Mouse (Mus musculus): ENCODE measurements around the gene Cxcr6. TPM values are rescaled to one million over a fixed set of nuclear protein-coding genes. Genes with fewer than 3 reads are reported as not detected.

Cxcr6 gene
- polyA plus RNA-seq, 1 experiment from 2014 or later = 0.09 TPM

DNA sequence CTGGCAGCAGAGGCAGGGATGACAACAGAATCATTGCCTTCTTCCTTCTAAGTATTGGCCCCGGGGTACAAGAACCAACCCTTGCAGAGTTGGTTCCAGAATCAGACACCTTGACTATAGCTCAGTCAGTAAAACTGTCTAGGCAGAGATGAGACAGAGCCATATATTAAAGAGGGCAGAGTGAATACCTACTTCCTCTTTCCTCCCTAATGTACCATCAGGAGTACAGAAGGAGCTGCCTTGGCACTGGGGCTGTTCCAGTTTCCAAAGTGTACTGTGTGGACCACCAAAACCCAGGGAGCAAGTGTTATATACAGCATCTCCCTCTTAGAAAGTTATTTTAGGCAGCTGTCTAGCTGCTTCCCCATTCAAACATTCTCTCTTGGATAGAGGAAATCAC, 4.7 kb upstream of the Cxcr6 start:
- Histone ChIP-seq H3K9me3 (no peaks in the 10 kb centered on the region), H3K4me1 (no peaks in the 10 kb centered on the region), H3K27me3 (ENCODE audit: insufficient read depth, poor library complexity, severe bottlenecking) (no peaks in the 10 kb centered on the region), H3K36me3 (peaks cover 50% of the 10 kb centered on the region), H3K27ac (no peak overlapping the region), H3K4me3 (no peak overlapping the region)
- DNase-seq (ENCODE audit: low spot score) = no peak
- WGBS = 100% methylated on average over 1 of the region's 1 CpGs

DNA sequence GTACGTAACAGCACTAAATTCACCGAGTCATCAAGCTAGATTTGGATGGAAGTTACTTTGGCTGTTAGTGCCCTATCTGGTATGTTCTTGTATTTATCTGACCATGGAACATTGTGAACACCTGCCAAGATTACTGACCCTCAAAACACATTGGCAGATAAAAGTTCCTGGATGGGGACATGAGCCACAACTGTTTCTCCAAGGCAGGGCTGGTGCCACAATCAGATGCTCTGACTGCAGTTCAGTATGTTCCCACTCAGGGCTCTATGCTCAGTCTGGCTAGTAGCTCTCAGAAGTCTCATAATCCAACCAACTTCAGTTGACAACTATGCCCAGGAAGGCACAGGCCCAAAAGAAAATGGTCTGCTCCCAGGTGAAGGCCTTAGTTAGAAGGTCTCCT, 3.9 kb upstream of the Cxcr6 start:
- WGBS = 94% methylated on average over 2 of the region's 2 CpGs
- H3K4me1 ChIP-seq = no peaks in the 10 kb centered on the region
- peaks cover 41% of the 10 kb centered on the region for H3K36me3 ChIP-seq
- no peak for DNase-seq (ENCODE audit: low spot score)
- H3K4me3 ChIP-seq = no peak overlapping the region
- H3K27me3 ChIP-seq (ENCODE audit: insufficient read depth, poor library complexity, severe bottlenecking) = no peaks in the 10 kb centered on the region
- no peak overlapping the region for H3K27ac ChIP-seq
- H3K9me3 ChIP-seq = no peaks in the 10 kb centered on the region

- no peak for DNase-seq (ENCODE audit: low spot score)
- no peaks in the 10 kb centered on the region for H3K4me1 ChIP-seq
- H3K27ac ChIP-seq = no peak overlapping the region
- H3K9me3 ChIP-seq = no peaks in the 10 kb centered on the region
- peaks cover 37% of the 10 kb centered on the region for H3K36me3 ChIP-seq
- H3K27me3 ChIP-seq (ENCODE audit: insufficient read depth, poor library complexity, severe bottlenecking) = no peaks in the 10 kb centered on the region
- no peak overlapping the region for H3K4me3 ChIP-seq
These were observed 3.4 kb upstream of the Cxcr6 start for GRCm38 (mm10) chr9:123802896-123803295.

DNA sequence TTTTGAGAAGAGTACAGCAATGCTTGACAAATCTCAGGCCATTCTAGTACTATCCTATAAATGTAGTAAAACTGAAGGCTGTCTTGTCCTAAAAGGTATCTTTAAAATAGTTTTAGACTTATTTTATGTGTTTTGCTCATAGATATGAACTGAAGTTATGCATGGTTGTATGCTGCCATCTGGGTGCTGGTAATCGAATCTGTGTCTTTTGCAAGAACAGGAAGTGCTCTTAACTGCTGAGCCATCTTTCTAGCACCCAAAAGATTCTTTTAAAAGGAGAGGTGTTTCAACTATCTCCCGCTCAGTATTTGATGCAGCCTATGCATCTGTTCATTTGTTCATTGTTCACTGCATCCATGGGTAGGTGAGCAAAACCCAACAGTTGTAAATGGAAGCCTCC, 1.0 kb upstream of the Cxcr6 start:
- Histone ChIP-seq H3K4me3 (no peak overlapping the region), H3K27ac (no peak overlapping the region), H3K27me3 (ENCODE audit: insufficient read depth, poor library complexity, severe bottlenecking) (no peaks in the 10 kb centered on the region), H3K9me3 (no peaks in the 10 kb centered on the region), H3K36me3 (peaks cover 33% of the 10 kb centered on the region), H3K4me1 (no peaks in the 10 kb centered on the region)
- no peak for DNase-seq (ENCODE audit: low spot score)
- WGBS = 90% methylated on average over 2 of the region's 2 CpGs

DNA sequence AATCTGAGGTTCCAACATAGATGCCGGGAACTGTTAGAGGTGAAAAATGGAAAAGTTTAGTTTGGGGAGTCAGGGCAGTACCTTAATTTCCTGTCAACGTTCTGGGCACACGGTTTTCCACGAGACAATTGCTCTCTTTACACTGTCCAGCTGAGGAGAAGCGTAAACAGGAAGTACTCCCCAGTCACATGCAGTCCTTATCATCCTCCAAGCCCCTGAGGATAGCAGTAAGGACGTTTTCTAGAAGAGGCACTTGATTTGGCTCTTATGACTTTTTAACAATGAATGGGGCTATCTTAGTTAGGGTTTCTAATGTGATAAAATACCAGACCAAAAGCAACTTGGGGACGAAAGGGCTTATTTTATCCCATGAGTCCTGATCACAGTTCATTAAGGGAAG, 2.3 kb downstream of the Cxcr6 start:
- WGBS = 47% methylated on average over 7 of the region's 7 CpGs
- peaks cover 30% of the 10 kb centered on the region for H3K36me3 ChIP-seq
- DNase-seq (ENCODE audit: low spot score) = no peak
- no peaks in the 10 kb centered on the region for H3K4me1 ChIP-seq
- H3K27me3 ChIP-seq (ENCODE audit: insufficient read depth, poor library complexity, severe bottlenecking) = no peaks in the 10 kb centered on the region
- H3K27ac ChIP-seq = no peak overlapping the region
- no peaks in the 10 kb centered on the region for H3K9me3 ChIP-seq
- no peak overlapping the region for H3K4me3 ChIP-seq

DNA sequence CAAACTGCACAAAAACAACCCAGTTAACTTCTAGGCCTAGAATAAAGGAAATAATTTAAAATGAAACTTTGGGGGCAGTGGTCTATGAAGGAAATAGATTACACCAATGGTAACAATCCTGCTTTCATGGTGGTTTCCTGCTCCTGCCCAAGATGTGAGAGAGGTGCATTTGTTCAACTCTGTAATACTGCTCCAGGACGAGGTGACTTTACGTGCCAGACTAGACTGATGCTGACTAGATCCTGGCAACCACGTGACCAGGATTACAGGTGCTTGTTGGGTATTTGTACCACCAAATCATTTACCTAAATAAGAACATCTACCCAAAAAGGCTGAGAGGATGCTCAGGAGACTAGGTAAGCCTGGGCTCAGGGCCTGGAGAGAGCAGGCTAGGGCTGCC, 5.6 kb downstream of the Cxcr6 start:
- no peak overlapping the region for H3K27ac ChIP-seq
- H3K9me3 ChIP-seq = no peaks in the 10 kb centered on the region
- no peaks in the 10 kb centered on the region for H3K27me3 ChIP-seq (ENCODE audit: insufficient read depth, poor library complexity, severe bottlenecking)
- peaks cover 47% of the 10 kb centered on the region for H3K36me3 ChIP-seq
- 89% methylated on average over 3 of the region's 3 CpGs for WGBS
- H3K4me1 ChIP-seq = no peaks in the 10 kb centered on the region
- no peak overlapping the region for H3K4me3 ChIP-seq
- DNase-seq (ENCODE audit: low spot score) = no peak

- H3K36me3 ChIP-seq = peaks cover 70% of the 10 kb centered on the region
- H3K4me1 ChIP-seq = no peaks in the 10 kb centered on the region
- H3K9me3 ChIP-seq = no peaks in the 10 kb centered on the region
- H3K4me3 ChIP-seq = no peak overlapping the region
- H3K27me3 ChIP-seq (ENCODE audit: insufficient read depth, poor library complexity, severe bottlenecking) = no peaks in the 10 kb centered on the region
- WGBS = 63% methylated on average over 2 of the region's 2 CpGs
- no peak overlapping the region for H3K27ac ChIP-seq
- no peak for DNase-seq (ENCODE audit: low spot score)
These were observed 8.1 kb downstream of the Cxcr6 start for GRCm38 (mm10) chr9:123814326-123814725.

GRCm38 (mm10) chr9:123814821-123815220, 8.5 kb downstream of the Cxcr6 start:
- no peaks in the 10 kb centered on the region for H3K27me3 ChIP-seq (ENCODE audit: insufficient read depth, poor library complexity, severe bottlenecking)
- no peak overlapping the region for H3K4me3 ChIP-seq
- H3K27ac ChIP-seq = no peak overlapping the region
- H3K36me3 ChIP-seq = peaks cover 75% of the 10 kb centered on the region
- WGBS = 68% methylated on average over 4 of the region's 4 CpGs
- H3K9me3 ChIP-seq = no peaks in the 10 kb centered on the region
- no peaks in the 10 kb centered on the region for H3K4me1 ChIP-seq
- no peak for DNase-seq (ENCODE audit: low spot score)

- Histone ChIP-seq H3K36me3 (peaks cover 73% of the 10 kb centered on the region), H3K27me3 (ENCODE audit: insufficient read depth, poor library complexity, severe bottlenecking) (no peaks in the 10 kb centered on the region), H3K9me3 (no peaks in the 10 kb centered on the region), H3K4me3 (no peak overlapping the region), H3K27ac (no peak overlapping the region), H3K4me1 (no peaks in the 10 kb centered on the region)
- no peak for DNase-seq (ENCODE audit: low spot score)
- WGBS = 79% methylated on average over 3 of the region's 3 CpGs
These were observed 9.2 kb downstream of the Cxcr6 start for GRCm38 (mm10) chr9:123815444-123815843.

GRCm38 (mm10) chr9:123815996-123816395, 9.7 kb downstream of the Cxcr6 start:
- Histone ChIP-seq H3K27me3 (ENCODE audit: insufficient read depth, poor library complexity, severe bottlenecking) (no peaks in the 10 kb centered on the region), H3K9me3 (no peaks in the 10 kb centered on the region), H3K36me3 (peaks cover 73% of the 10 kb centered on the region), H3K27ac (no peak overlapping the region), H3K4me1 (no peaks in the 10 kb centered on the region), H3K4me3 (no peak overlapping the region)
- WGBS = 79% methylated on average over 1 of the region's 1 CpGs
- DNase-seq (ENCODE audit: low spot score) = no peak

GRCm38 (mm10) chr9:123818601-123819000, 12.3 kb downstream of the Cxcr6 start:
- Histone ChIP-seq H3K36me3 (peaks cover 87% of the 10 kb centered on the region), H3K27me3 (ENCODE audit: insufficient read depth, poor library complexity, severe bottlenecking) (no peaks in the 10 kb centered on the region), H3K4me3 (no peak overlapping the region), H3K27ac (no peak overlapping the region), H3K4me1 (no peaks in the 10 kb centered on the region), H3K9me3 (no peaks in the 10 kb centered on the region)
- DNase-seq (ENCODE audit: low spot score) = no peak
- WGBS = 82% methylated on average over 2 of the region's 2 CpGs

GRCm38 (mm10) chr9:123826631-123827030, 20.4 kb downstream of the Cxcr6 start:
- Histone ChIP-seq H3K9me3 (no peaks in the 10 kb centered on the region), H3K4me1 (no peaks in the 10 kb centered on the region), H3K36me3 (peaks cover 96% of the 10 kb centered on the region), H3K27me3 (ENCODE audit: insufficient read depth, poor library complexity, severe bottlenecking) (no peaks in the 10 kb centered on the region), H3K4me3 (no peak overlapping the region), H3K27ac (no peak overlapping the region)
- 85% methylated on average over 3 of the region's 3 CpGs for WGBS
- no peak for DNase-seq (ENCODE audit: low spot score)

GRCm38 (mm10) chr9:123828916-123829315, 22.6 kb downstream of the Cxcr6 start:
- H3K4me1 ChIP-seq = no peaks in the 10 kb centered on the region
- WGBS = 93% methylated on average over 4 of the region's 4 CpGs
- H3K27me3 ChIP-seq (ENCODE audit: insufficient read depth, poor library complexity, severe bottlenecking) = no peaks in the 10 kb centered on the region
- peaks cover 85% of the 10 kb centered on the region for H3K36me3 ChIP-seq
- no peaks in the 10 kb centered on the region for H3K9me3 ChIP-seq
- no peak for DNase-seq (ENCODE audit: low spot score)
- no peak overlapping the region for H3K4me3 ChIP-seq
- no peak overlapping the region for H3K27ac ChIP-seq

DNA sequence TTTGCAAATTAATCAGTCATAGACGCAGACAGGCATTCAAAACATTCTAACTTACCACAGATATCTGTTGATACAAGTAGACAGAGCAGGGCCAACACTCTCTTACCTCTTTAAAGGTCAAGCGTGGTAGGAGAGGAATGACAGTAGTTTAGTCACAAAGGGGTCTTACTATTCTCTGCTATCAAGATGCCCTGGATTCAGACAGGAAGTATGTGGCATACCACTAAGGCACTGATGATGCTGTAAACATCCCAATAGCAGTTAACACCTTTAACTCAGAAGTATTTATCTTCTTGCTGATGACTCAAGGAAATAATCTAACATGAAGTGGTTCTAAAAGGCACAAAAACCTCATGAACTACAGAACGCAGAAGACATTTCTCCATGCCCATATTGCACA, 29.6 kb downstream of the Cxcr6 start:
- Histone ChIP-seq H3K4me1 (no peaks in the 10 kb centered on the region), H3K4me3 (no peak overlapping the region), H3K9me3 (no peaks in the 10 kb centered on the region), H3K36me3 (peaks cover 73% of the 10 kb centered on the region), H3K27ac (no peak overlapping the region), H3K27me3 (ENCODE audit: insufficient read depth, poor library complexity, severe bottlenecking) (no peaks in the 10 kb centered on the region)
- WGBS = 84% methylated on average over 3 of the region's 3 CpGs
- DNase-seq (ENCODE audit: low spot score) = no peak
